Mouse (Mus musculus): Measurements from ENCODE around the gene Far2.
"Not testable (repeated sequence)": the region's sequence is repeated elsewhere in the genome, so short reads cannot be mapped to it uniquely, and the experiment has no call there.

Far2 gene

GRCm38 (mm10) chr6:148120703-148121102 is 73.6 kb downstream of the Far2 start:
- DNase-seq = no peak

DNA sequence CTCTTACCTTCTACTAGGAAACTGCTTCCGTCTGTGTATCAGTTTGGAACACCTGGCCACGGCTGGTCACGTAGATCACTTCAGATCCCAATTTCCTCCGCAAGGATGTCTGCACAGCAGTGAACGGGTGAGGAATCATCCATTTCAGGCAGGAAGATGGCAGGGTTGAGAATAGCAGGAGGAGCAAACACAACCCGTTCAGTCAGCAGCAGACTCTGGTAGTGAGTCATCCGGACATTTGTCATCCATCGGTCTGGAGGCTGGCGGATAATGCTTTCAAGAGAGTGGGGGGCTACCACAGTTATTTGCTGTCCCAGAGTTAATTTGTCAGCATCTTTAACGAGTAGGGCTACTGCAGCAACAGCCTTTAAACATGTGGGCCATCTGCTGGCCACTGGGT is 79.8 kb downstream of the Far2 start:
- not testable (repeated sequence) for DNase-seq

GRCm38 (mm10) chr6:148132314-148132713 is 85.3 kb downstream of the Far2 start:
- no peak for DNase-seq

DNA sequence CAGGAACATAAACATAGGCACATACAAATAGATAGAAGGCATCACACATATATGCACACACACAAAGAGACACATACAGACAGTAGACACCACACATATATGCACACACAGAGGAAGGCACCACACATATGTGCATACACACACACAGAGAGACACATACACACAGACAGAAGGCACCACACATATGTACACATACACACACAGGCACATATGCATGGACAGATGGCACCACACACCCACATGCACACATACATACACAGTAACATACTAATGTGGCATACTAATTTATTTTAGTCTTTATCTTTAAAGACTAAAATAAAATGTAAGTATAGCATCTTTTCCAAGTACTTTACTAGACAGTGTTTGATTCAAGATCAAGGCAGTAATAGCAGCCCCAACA is 86.5 kb downstream of the Far2 start:
- no peak for DNase-seq

GRCm38 (mm10) chr6:148135769-148136382 is 88.8 kb downstream of the Far2 start:
- peak; percentile 66 for DNase-seq

GRCm38 (mm10) chr6:148139288-148139995 is 92.4 kb downstream of the Far2 start:
- DNase-seq = no peak

DNA sequence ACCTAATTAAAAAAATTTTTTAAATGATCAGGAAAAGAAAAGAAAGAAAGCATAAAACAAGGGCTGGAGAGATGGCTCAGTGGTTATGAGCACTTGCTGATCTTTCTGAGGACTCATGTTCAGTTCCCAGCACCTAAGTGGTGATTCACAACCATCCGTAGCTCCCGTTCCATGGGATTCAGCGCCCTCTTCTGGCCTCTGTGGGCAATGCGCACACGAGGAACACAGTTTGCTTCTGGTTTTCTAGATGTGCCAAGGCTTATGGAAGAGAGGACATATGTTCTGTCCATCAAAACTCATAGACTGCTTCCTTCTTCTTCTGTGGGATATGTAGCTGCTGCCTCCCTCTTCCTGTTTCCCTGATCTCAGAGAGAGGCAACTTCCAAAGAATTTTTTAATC is 94.8 kb downstream of the Far2 start:
- no peak for DNase-seq

- no peak for DNase-seq
Measured at GRCm38 (mm10) chr6:148142421-148142820, 95.4 kb downstream of the Far2 start.

GRCm38 (mm10) chr6:148152305-148152704 is 105.2 kb downstream of the Far2 start:
- not testable (repeated sequence) for DNase-seq

DNA sequence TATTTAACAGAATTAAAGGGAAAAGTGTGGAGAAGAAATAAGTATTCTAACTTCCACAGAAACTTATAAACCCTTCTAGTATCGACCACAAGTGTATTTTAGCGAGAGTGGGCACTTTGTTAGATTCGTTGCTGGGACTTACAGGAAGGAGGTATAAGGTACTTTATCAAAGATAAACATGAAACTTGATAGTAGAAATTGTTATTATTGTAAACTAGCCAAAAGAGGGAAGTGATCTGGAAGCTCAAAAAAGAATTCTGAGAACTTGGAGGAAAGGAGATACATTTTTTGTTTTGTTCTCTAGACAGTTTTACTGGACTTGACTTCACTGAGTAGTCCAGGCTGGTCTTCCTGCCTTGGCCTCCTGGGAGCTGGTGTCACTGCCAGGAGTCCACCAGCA is 125.8 kb downstream of the Far2 start:
- no peak for DNase-seq

GRCm38 (mm10) chr6:148185694-148186093 is 138.6 kb downstream of the Far2 start:
- no peak for DNase-seq

DNA sequence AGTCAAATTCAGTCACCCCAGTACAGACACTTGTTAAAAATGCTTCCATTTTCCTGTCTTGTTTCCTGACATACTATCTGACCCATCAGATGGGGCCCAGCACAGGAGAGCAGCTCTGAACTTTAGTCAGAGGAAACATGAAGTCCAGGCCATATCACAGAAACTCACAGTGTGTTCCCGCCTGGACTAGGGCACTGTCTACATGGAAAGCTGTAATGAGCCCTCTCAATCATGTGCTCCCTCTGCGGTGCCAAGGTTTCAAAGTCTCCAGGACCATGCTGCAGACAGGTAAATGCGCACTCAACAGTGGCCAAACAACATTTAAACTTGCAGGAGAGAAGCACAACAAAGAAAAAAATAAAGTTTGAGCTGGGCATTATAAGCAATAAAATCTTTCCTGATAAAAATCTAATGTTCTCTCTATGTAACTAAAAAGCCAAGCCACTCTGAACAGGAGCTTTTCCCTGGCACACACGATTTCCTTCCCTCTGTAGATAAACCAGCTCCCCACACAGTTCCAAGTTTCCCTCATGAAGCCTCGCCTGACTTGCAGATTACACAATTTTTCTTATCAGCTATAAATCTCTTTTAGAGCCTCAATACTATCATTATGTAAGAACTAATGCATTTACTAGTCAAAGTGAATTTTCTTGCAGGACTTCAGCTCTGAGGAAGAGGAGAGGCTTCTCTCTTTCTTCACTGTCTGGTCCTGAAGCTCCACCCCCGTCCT is 147.1 kb downstream of the Far2 start:
- DNase-seq = peak; percentile 64

DNA sequence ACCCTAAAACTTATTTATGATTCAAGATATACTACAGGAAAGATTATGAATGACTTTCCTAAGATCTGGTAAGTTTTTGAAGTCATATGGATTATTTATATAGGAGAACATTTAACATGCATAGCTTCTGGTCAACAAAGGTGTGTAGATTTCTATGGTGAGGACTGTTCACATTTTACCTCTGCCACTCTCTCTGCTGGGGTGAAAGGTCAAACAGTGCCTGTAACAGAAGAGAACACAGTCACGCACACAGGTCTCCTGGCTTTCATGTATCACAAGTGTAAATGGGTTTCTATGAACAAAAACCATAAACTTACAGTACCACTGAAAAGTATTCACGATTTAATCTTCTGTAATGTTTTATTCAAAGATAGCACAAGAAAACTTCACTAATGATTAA is 152.1 kb downstream of the Far2 start:
- DNase-seq = no peak

DNA sequence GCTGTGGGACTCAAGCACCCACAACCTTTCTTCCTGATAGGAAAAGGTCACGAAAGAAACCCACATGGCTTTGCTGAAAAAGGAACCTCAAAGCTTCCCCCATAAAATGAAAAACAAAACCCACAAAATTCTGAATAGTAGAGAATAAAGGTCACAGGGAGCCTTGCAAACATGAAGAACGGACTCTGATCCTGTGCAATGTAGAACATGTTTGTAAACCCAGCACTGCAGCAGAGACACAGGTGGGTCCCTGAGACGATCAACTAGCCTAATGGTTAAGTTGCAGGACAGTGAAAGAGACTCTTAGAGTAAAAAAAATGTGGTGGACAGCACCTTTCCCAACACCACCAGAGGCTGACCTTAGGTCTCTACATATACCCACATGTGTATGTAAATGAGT is 152.7 kb downstream of the Far2 start:
- DNase-seq = no peak

DNA sequence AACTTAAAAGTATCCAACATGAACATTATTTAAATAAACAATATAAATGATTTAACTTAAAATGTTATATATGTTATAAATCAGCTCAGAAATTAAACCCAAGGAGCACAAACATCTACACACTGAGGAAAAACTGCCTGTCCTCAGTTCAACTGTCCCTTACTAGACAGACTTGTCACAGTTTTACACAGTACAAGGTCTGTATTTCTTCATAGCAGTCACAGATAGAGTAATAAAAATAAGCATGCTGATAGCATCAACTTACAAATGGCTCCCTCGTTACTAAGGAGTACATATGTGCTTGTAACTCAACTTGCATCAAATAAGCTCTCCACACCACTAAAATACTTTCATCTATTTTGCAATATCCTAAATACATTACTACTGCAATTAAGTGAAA is 158.1 kb downstream of the Far2 start:
- no peak for DNase-seq

DNA sequence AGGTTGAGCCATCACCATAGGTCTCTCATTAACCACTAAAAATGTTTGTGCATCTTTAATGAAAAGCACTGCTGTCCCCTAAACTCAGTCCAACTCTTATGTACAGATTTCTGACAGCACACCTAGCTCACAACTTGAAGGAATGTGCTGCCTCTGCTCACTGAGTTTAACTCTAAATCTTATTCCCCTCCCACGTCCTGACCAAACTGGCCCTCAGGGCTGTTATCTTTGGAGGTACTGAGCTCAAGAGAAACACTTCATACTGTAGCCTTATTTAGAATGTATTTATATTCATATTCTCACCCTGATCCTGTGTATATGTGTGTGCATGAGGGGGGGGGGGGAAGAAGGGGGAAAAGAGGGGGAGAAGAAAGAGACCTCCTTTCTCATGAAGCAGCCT is 160.5 kb downstream of the Far2 start:
- DNase-seq = no peak

- no peak for DNase-seq
Measured at GRCm38 (mm10) chr6:148211391-148211876, 164.4 kb downstream of the Far2 start.

DNA sequence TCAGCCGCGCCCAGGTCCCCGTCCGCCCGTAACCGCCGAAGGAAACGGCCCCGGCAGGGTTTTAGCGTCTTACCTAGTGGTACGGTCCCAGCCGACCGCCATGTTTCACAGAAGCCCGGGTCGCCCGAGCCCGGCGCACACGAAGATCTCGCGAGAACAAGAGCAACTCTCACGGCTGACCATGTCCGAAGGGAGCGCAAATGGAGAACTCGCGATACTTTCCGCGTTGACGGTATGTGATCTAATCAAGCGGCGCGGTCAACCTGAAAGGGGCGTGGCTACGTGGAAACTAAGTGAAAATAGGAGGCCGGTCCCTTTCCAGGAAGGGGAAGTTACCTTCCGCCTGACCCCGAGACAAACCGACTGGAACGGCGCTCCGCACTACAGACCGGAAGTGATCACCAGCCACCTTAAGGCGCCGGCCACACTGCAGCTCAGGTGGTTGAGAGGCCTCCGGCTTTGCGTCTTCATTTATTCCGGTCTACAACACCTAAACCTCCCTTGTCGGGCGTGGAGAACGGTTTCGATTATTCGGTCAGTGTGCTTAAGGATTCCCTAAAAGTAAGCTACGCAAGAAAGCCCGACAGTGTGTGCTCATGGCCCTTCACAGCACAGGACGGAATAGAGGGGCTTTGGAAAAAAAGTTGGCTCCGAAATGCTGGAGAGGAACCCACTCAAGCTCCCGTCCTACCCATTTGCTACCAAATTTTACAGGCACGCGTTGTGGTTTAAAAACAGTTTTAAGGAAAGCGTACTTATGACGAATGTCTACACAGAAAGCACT is 165.0 kb downstream of the Far2 start, which contains the start of gene Ergic2:
Ergic2 (minus strand) TSS at position 478 of the 784 bp plus-strand sequence.
- peak; percentile 99 for DNase-seq

GRCm38 (mm10) chr6:148214765-148215164 is 167.7 kb downstream of the Far2 start:
- peak; percentile 34 for DNase-seq

DNA sequence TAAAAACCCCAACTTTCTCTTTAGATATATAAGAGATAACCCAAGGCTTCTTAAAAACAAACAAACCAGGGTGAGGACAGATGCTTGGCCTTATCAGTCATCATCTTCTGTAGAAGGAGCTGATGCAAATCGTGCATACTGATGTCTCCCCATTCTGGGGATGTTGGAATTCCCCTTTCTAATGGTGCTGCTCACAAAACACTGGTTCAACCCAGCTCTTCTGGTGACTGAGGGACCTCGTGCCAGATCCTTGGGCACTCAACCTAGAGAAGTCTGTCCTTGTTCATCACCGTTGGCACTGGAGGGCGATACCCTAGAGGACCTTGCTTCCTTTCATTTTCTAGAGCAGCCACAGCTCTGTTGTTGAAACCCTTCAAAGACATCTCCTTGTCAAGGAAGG is 169.7 kb downstream of the Far2 start:
- no peak for DNase-seq

- no peak for DNase-seq
Measured at GRCm38 (mm10) chr6:148218235-148219076, 171.4 kb downstream of the Far2 start.

- DNase-seq = no peak
Measured at GRCm38 (mm10) chr6:148222686-148223085, 175.6 kb downstream of the Far2 start.

Data from kidney, adult 11 months (tissue).